Mouse (Mus musculus) mature B cell (primary cell): Measurements from ENCODE around the gene Commd8.
"Not testable (repeated sequence)": the region's sequence is repeated elsewhere in the genome, so short reads cannot be mapped to it uniquely, and the experiment has no call there.

ENCODE experiments used
- in situ Hi-C: fragments of 300-500 bp; cut with MboI; formaldehyde crosslinking; loops from 2 replicates; pipeline ENCODE4 v1.14.3; 2019

The Commd8 gene

GRCm38 (mm10) chr5:72168285-72168621 is 264 bp upstream of the Commd8 start:
- in situ Hi-C loops = no loop called here

DNA sequence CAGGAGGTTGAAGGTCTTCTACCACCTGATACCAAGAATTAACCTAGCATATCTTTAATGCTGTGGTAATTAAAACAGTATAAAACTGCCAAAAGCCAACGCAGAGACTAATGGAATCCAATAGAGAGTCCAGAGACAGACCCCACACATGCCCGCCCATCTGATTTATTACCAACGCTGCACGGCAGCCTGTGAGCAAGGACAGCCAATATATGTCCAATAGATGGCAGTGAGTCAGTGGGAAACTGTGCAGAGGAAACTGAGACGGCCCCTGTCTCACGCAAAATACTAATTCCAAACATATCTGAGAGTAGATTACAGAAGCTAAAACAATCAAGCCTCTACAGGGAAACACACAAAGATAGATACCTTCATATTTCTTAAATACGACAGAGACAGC is 3.6 kb downstream of the Commd8 start:
- in situ Hi-C loops = no loop called here

GRCm38 (mm10) chr5:72162855-72163254 is 5.1 kb downstream of the Commd8 start:
- in situ Hi-C loops = no loop called here

DNA sequence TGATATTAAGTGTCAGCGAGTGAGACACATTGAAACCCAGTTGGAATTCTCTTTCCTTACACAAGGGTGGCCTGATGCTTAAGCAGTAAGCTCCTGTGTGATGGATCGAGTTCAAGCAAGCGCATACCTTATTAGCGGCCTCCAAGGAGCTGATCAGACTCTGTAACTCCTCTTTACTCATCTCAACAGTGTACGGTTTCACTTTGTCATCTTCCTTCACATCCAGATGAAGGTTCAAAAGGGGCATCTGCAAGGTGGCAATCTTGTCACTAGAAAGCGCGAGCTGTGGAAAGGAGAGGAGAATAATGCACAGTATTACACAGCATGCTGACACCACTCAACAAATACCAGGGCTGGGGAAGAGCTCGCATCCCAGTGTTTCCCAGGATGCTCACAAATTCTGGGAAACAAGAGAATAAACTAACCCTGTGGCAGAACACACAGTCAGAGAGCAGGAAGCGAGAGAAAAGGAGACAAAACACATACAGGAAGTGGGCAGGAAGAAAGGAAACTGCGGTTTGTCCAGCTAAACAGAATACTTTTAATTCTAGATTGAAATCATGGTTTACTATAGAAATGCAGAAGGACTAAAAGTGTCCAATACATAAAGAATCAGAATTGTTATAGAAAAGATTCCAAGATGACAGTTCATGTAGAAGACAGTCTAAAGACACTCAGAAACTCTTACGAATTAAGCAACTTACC is 7.1 kb downstream of the Commd8 start:
- in situ Hi-C loops = no loop called here

DNA sequence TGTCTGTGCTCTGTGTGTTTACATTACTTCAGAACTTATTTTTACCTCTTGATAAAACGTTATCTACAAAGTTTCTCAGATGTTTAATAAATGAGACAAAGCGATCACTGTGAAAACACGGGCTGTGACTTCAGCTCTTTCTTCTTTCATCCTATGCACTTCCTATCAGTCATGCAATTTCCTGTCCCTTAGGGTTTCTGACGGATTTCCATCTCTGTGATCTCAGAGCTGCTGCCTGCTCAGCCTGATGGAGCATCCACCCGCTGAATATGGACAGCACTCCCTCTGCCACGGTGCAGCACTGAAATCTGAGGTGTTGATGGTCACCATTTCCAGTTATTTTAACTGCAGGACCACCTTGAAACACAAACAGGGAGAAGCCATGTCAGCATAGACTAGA is 8.5 kb downstream of the Commd8 start:
- in situ Hi-C loops = no loop called here

GRCm38 (mm10) chr5:72158667-72159066 is 9.3 kb downstream of the Commd8 start:
- in situ Hi-C loops = no loop called here

- in situ Hi-C loops = no loop called here
Measured at GRCm38 (mm10) chr5:72156598-72156997, 11.4 kb downstream of the Commd8 start.

DNA sequence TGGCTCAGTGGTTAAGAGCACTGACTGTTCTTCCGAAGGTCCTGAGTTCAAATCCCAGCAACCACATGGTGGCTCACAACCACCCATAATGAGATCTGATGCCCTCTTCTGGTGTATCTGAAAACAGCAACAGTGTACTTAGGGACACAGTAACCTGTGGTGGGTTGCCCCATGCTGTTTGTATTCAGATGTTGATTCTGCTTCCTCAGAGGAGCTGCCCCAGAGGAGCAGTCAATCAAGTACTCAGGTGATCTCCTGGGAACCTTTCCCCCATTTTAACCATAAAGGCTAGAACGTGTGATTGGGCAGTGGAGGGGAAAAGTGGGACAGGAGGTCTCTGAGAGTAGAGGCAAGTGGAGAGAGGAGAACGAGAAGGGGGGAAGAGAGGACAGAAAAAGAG is 12.3 kb downstream of the Commd8 start:
- in situ Hi-C loops = not testable (repeated sequence)

DNA sequence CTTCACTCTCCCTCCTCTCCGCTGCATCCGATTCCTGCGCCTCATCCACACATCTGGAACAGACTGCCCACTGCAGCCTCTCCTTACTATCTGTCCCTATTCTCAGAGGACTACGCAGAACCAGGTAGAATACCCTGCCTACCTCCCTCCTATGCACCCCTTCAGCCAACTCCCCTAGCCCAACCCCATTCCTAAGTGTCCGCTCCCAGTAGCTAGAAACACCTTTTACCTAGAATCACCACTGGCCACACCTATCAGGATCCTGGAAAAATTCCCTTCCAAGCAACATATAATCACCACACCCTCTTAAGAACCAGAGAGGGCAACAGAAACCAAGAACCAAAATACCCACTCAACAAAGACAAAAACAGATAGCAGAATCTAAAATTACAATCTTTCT is 17.1 kb downstream of the Commd8 start:
- in situ Hi-C loops = no loop called here

- in situ Hi-C loops = no loop called here
Measured at GRCm38 (mm10) chr5:72148679-72149078, 19.3 kb downstream of the Commd8 start.

- in situ Hi-C loops = no loop called here
Measured at GRCm38 (mm10) chr5:72139619-72140018, 28.4 kb downstream of the Commd8 start.

GRCm38 (mm10) chr5:72138256-72138655 is 29.7 kb downstream of the Commd8 start:
- in situ Hi-C loops = no loop called here

DNA sequence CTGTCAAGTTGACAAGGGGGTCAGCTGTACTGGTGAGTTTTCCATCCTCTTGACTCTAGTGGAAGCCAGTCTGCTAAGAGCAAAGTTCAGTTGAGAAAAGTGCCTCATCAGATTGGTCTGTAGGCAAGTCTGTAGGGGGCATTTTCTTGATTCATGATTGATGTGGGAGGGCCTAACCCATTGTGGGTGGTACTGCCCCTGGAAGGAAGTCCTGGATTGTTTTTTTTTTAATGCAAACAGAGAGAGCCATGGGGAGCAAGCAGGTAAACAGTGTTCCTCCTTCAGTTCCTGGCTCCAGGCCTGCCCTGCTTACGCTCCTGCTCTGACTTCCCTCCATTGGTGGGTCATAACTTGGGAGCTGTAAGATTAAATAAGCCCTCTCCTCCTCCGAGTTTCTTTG is 34.1 kb downstream of the Commd8 start:
- in situ Hi-C loops = no loop called here

DNA sequence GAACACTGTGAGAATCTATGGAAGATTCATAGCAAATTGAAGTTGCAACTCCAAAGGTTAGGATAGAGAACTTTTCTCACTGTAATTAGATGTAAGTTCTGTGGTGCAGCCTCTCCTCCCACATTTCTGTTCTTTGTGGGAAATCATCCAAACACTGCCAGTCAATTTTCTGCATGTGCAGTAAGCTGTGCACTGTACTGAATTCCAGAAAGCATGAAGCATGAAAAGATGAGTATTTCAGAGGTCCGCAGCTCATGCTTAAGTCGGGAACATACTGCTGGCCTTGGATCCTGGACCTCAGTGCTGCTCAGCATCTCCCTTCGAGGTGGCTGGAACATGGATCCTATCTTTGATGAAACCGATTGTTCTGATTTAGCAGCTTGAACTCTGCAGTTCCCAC is 41.3 kb downstream of the Commd8 start:
- in situ Hi-C loops = no loop called here

DNA sequence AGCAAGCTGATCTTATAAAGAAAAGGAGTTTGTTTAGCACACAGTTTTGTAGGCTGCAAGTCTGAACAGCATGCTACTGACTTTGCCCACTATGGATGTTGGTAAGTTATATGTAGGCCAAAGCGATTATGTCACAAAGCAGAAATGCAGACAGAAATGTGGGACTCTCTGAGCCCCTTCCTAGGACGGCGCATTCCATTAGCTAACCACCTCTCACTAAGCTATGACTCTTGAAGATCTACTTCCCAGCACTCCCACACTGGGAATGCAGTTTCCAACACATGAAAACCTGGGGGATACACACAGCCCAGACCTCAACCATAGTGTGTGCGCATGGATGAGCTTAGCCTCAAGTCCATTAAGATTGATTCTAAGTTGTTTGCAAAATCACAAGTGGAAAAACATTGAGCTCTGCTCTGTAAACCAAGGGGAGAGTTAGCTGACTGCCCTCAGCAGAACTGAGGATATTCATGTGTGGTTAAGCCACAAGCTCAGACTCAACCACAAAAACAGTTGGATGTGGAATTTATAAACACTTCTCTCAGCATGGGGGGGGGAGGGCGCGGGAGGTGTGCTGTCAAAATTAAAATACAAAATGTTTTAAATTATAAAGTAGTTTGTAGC is 45.5 kb downstream of the Commd8 start:
- in situ Hi-C loops = no loop called here
